Mouse (Mus musculus) G1E-ER4 (cell line): Measurements from ENCODE around the gene Lgalsl. TPM values are rescaled to one million over a fixed set of nuclear protein-coding genes. Genes with fewer than 3 reads are reported as not detected.

Experiments used
- GATA1 ChIP-seq: IDR thresholded peaks from one replicate; pipeline ENCODE4 v1.8.0; 2012; ENCODE audit warnings: low read length, inconsistent platforms
- polyA plus RNA-seq: library from polyadenylated mRNA; stranded (reverse); fragments of >175 nt; gene quantifications from 2 replicates; pipeline ENCODE4 v1.2.3, GENCODE M21; 2012

The Lgalsl gene
- polyA plus RNA-seq, 1 experiment, result not detected

GRCm38 (mm10) chr11:20797841-20798240, 33.0 kb downstream of the Lgalsl start:
- no peak for TF ChIP-seq GATA1

DNA sequence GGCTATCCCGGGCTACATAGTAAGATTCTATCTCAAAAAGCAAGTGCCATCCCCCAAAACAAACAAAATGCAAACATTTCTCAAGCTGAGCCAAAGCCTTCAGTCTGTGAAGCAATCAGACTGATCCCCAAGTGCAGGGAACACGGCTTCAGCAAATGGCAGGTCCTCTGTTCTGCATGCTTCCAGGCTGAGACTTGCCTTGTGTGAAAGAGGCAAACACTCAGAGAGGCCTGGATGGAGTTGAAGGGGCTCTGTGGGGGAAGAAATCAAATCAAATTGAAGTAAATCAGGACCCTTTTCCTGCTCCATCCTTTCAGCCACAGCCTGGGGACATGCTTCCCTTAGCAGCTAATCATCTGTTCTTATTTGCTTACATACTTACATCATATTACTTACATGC, 35.4 kb downstream of the Lgalsl start:
- no peak for TF ChIP-seq GATA1

GRCm38 (mm10) chr11:20794913-20795254, 36.0 kb downstream of the Lgalsl start:
- TF ChIP-seq GATA1, result no peak

DNA sequence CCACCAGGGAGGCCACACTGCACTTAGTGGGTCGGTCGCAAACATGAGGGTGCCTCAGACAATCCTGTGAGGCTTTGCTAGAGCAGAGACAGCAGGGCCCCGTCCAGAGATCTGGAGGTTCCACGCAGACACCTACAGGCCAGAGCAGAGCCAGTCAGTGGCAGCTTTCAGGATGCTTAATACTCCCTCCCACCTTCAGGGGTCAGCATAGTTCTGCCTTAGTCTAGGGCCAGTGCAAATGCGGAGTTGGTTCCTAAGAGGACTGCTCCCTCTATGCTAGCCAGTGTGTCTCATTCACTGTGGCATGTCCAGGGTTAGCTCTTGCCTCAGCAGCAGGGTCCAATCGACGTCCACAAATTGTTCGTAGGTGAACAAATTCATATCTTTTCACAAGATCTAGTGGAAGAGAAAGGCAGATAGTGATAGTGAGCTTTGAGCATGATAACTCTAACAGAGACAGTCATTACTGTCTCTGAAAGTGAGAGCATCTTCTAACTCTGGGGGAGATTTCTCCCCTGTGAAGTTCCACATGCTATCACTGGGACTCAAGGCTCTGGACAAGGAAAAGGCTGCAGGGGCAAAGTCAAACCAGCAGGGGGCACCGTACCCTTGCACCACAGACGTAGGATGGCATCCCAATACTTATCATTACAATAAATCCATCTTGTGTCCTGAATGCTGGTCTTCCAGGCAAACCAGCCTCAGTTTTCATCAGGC, 36.5 kb downstream of the Lgalsl start:
- no peak for TF ChIP-seq GATA1

- TF ChIP-seq GATA1, result no peak
These were observed 37.2 kb downstream of the Lgalsl start for GRCm38 (mm10) chr11:20793676-20794075.

GRCm38 (mm10) chr11:20792667-20793066, 38.2 kb downstream of the Lgalsl start:
- no peak for TF ChIP-seq GATA1

- TF ChIP-seq GATA1, result no peak
These were observed 39.5 kb downstream of the Lgalsl start for GRCm38 (mm10) chr11:20791334-20791733.

DNA sequence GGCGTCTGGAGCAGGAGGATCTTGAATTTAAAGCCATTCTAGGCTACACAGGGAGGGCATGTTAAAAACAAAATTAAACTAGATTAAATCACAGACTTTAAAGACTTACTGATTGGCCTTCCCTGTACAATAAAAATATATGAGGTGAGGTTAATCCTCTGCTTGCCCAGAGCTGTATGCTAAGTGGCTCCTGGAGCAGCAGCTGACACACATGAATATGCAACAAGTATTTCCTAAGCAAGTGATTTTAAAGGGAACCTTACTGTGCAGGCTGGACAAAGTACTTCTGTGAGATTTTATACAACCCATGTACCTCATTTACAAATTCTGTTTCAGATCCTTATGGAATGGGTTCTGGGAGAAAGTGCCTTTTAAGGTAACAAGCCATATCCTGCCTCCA, 41.8 kb downstream of the Lgalsl start:
- TF ChIP-seq GATA1, result no peak

- TF ChIP-seq GATA1, result no peak
These were observed 42.8 kb downstream of the Lgalsl start for GRCm38 (mm10) chr11:20788070-20788469.

DNA sequence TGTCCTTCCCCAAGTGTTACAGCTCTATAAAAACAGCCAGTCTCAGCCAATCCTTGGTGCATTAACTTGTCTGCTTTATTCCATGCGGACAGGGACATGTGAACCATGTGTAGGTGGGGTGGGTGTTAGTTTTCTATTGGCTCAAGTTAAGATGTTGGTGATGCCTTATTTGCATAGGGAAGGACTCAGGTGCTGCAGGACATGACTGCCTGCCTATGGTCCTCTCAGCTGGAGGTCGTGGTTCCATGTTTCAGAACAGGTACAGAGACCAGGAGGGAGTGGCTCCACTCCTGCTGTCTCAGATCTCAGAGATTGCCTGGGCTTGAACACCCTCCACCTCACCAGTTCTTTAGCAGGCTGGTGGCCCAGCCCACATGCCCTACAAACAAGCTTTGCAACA, 44.7 kb downstream of the Lgalsl start:
- no peak for TF ChIP-seq GATA1

DNA sequence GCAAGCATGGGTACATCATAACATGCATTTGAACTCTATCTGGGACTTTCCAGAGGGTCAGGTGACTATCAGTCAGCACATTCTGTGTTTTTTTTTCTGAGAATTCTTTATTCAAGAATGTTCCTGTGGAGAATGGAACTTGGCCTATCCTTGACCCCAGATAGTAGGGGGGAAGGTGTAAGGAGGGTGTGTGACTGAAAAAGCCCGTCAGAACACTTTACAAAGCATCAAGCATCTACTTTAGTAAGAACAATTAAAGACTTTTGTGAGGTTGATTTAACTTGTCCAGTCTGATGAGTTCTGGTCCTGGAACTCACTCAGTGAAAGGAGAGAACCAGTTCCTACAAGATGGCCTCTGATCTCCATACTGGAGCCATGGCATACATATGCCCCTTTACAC, 45.7 kb downstream of the Lgalsl start:
- TF ChIP-seq GATA1, result no peak

DNA sequence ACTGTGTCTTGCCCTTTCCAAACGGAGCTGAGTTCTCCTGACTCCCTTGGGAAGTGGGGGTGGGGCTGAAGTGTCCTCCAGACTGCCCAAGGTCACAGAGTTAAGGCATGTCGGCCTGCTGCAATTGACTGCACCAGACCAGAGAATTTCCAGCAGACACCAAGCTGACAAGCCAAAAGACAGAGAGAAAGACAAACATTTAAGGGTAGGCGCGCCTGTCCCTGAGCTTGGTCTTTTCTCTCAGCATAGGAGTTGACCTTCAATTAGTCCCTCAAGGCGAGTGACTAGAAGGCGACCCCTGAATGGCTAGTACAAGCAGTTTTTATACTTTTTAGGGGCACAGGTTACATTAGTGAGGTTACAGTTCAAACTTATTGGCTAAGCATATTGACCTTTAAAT, 46.1 kb downstream of the Lgalsl start:
- no peak for TF ChIP-seq GATA1

- no peak for TF ChIP-seq GATA1
These were observed 47.4 kb downstream of the Lgalsl start for GRCm38 (mm10) chr11:20783467-20783866.

DNA sequence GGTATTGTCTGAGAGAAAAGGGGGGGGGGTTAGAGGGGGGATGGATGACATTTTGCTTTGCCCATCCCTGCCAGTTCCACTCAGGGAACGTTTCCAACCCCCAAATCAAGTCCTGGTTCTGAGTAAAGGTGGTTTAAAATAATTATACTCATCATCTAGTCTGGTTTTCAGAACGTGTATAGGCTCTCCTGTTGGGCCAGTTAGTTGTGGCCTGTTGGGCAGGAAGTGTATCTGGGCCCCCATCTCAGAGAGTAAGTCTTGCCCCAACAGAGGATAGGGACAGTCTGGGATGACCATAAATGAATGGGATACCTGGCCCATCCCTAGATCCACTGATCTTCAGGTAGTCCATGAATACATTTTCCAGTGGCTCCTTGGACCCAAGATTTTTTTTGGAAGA, 48.2 kb downstream of the Lgalsl start:
- no peak for TF ChIP-seq GATA1

DNA sequence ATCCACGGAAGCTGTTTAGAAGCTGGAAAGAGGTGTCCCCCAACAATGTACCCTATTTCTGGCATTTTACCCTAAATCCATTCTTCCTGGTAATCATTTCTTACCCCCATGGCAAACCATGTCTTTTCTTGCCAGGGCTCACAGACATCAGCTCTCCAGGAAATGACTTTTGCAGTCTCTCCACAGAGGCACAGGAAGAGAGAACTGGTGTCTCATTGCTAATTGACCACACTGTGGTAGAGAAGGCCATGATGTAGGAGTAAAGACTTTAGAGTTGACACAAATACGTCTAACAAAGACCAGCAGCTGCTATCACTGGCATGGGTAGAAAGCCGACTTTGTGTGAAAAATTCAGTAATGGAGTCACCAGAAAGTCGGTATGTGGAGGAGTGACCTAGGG, 50.5 kb downstream of the Lgalsl start:
- TF ChIP-seq GATA1, result no peak

DNA sequence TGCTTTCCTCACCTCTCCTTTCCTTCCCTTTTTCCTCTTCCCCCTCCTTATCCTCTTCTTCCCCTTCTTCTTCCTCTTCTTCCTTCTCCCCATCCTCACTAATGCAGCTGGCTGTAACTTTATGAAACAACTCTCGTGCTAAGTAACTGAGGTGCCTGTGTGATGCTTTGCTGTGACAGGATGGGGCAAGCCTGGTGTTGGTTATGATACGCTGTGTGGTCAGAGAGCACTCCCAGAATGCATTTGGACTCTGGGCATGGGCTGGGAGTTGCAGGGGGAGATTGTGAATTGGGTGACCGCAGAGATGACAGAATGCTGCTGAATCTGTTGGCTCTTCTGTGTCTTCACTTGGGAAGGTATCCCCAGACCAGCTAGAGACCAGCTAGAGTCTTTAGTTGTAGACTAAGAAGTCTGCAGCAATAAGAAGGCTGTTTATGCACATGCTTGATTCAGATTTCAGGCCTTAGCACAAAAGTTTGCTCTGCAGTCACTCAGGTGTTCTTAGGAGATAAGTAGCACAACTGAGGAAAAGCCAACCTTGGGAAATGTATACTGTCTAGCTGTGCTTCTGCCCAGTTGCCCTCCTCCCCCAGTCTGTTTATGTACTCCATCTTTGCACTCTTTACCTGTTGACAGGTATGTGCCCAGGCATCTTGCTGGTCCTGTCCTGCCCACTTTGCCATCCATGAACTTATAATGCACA, 51.8 kb downstream of the Lgalsl start:
- no peak for TF ChIP-seq GATA1

DNA sequence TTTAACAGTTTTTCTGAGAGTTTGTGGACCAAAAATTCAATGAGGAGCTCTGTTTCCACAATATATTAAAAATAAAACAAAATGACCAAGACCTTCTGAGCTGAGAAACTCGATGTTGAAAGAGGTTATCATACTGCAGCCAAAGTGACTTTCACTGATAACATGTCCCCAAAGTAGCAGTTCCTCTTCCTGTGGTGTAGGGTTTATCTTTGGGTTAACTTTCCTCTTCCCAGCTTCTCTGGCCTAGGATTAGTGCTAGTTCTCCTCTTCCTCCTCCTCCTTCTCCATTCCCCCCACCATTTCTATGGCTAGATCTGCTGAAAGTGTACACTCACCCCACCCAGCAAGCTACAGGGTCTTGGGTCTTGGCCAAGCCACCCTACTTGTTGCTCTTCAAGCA, 52.6 kb downstream of the Lgalsl start:
- TF ChIP-seq GATA1, result peak; percentile 16
